Mouse (Mus musculus) hindbrain, embryonic 12.5 days (tissue): ENCODE data around the gene Dbp. TPM values are rescaled to one million over a fixed set of nuclear protein-coding genes. Genes with fewer than 3 reads are reported as not detected.

Source experiments
- ATAC-seq: fragments of 200-750 bp; cut with Nextera tagmentation; 2 replicates; pipeline ENCODE4 v1.8.0; 2017; ENCODE audit warnings: moderate TSS enrichment; ENCODE audit not compliant: low FRiP score
- H3K27ac ChIP-seq: fragments of 300-500 bp; sonication (generic); 2 replicates; pipeline ENCODE4 v1.5.1; 2016; ENCODE audit warnings: mild to moderate bottlenecking
- H3K27me3 ChIP-seq: fragments of 300-500 bp; sonication (generic); 2 replicates; pipeline ENCODE4 v1.6.1; 2016; ENCODE audit warnings: mild to moderate bottlenecking
- H3K36me3 ChIP-seq: fragments of 300-500 bp; sonication (generic); 2 replicates; pipeline ENCODE4 v1.6.1; 2016; ENCODE audit warnings: mild to moderate bottlenecking
- H3K4me1 ChIP-seq: fragments of 300-500 bp; sonication (generic); 2 replicates; pipeline ENCODE4 v1.6.1; 2016
- H3K4me2 ChIP-seq: fragments of 300-500 bp; sonication (generic); replicated peaks from 2 replicates; pipeline ENCODE4 v1.6.1; 2016; ENCODE audit warnings: mild to moderate bottlenecking
- H3K4me3 ChIP-seq: fragments of 300-500 bp; sonication (generic); 2 replicates; pipeline ENCODE4 v1.5.1; 2016; ENCODE audit warnings: mild to moderate bottlenecking
- H3K9ac ChIP-seq: fragments of 300-500 bp; sonication (generic); 2 replicates; pipeline ENCODE4 v1.6.1; 2016; ENCODE audit warnings: mild to moderate bottlenecking, moderate library complexity
- H3K9me3 ChIP-seq: fragments of 300-500 bp; sonication (generic); replicated peaks from 2 replicates; pipeline ENCODE4 v1.6.1; 2016; ENCODE audit warnings: mild to moderate bottlenecking
- WGBS: fragments of 180-500 bp; shearing (Covaris S2); methylation state at CpG from one replicate; pipeline ENCODE4 v1.1.7; 2016; 5-methylcytosine and 5-hydroxymethylcytosine counted together
- polyA plus RNA-seq: library from polyadenylated mRNA; unstranded; fragments of >200 nt; fragmentation: Nextera tagmentation; extraction: Ambion mirVana; gene quantifications from 2 replicates; pipeline ENCODE4 v1.2.1, GENCODE M21; 2016

Gene Dbp
- polyA plus RNA-seq, 1 experiment from 2014 or later, result 5.3 TPM

GRCm38 (mm10) chr7:45707375-45707967, 2.6 kb downstream of the Dbp start:
- peak overlapping the region; percentile 49 for H3K27ac ChIP-seq
- H3K9ac ChIP-seq, result peak overlapping the region; percentile 36; the same call in 1 of the 2 replicates
- H3K36me3 ChIP-seq, result peaks cover 23% of the 10 kb centered on the region
- peak overlapping the region; percentile 55 for H3K4me3 ChIP-seq
- H3K27me3 ChIP-seq, result no peaks in the 10 kb centered on the region; the same call in 1 of the 2 replicates
- H3K9me3 ChIP-seq, result no peaks in the 10 kb centered on the region
- WGBS, result under 1% methylated on average over 27 of the region's 27 CpGs
- H3K4me2 ChIP-seq, result peak overlapping the region; percentile 94
- peaks cover 66% of the 10 kb centered on the region for H3K4me1 ChIP-seq
- no peak for ATAC-seq

- peaks cover 60% of the 10 kb centered on the region for H3K4me1 ChIP-seq
- peak overlapping the region; percentile 49 for H3K27ac ChIP-seq
- peak overlapping the region; percentile 94 for H3K4me2 ChIP-seq
- H3K9me3 ChIP-seq, result no peaks in the 10 kb centered on the region
- H3K27me3 ChIP-seq, result no peaks in the 10 kb centered on the region
- WGBS, result 47% methylated on average over 13 of the region's 13 CpGs
- peaks cover 31% of the 10 kb centered on the region for H3K36me3 ChIP-seq
- no peak overlapping the region for H3K9ac ChIP-seq
- H3K4me3 ChIP-seq, result no peak overlapping the region
- ATAC-seq, result no peak
These were observed 3.4 kb downstream of the Dbp start for GRCm38 (mm10) chr7:45708221-45708761.

DNA sequence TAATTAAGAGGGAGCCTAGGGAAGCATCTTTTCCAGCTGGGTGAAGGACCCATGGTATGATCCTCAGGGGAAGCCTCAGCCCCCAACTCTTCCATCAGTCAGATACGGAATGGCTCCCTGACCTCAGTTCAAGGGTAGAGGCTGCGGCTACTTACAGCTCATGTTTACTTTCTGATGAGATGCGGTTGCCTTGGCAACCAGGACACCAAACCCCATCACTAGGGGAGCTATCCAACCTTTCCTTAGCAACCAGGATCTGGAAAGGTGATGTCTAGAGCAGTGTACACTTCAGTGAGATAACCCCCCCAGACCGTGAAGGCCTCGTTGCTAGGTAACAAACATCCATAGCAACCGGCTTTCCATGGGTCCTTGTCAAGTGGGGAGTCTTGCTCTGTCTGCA, 4.1 kb downstream of the Dbp start:
- peaks cover 55% of the 10 kb centered on the region for H3K4me1 ChIP-seq
- H3K27ac ChIP-seq, result peak overlapping the region; percentile 69
- H3K27me3 ChIP-seq, result no peaks in the 10 kb centered on the region
- no peaks in the 10 kb centered on the region for H3K9me3 ChIP-seq
- H3K36me3 ChIP-seq, result peaks cover 35% of the 10 kb centered on the region
- H3K9ac ChIP-seq, result no peak overlapping the region
- no peak overlapping the region for H3K4me3 ChIP-seq
- H3K4me2 ChIP-seq, result peak overlapping the region; percentile 94; the same call in 1 of the 2 replicates
- WGBS, result 32% methylated on average over 6 of the region's 6 CpGs
- ATAC-seq, result 0 out of 2 replicates have a peak, but pooled peaks have one; percentile 2

DNA sequence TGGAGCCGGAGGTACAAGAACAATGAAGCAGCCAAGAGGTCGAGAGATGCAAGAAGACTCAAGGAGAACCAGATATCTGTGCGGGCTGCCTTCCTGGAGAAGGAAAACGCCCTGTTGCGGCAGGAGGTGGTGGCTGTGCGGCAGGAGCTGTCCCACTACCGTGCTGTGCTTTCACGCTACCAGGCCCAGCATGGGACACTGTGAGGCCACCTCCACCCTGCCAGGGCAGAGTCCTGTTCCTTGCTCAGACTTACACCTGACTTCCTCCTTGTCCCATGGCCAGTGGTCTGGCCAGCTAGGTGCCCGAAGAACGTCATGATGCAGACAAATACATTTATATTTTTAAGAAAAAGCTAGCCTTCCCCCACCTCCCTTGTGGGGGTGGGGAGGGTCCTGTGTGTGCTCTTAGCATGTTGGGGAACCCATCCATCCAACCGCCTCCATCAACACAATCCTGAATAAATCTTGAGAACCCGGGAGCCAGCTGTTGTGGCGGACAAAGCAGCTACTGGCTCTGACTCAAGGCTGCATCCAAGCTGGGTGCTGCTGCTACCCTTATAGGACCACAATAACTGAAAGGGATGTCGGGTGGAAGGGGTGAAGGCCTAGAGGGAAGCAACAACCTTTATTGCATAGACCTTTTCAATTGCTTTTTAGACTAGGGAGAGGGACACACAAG, 4.9 kb downstream of the Dbp start:
- Histone ChIP-seq H3K4me1 (peaks cover 63% of the 10 kb centered on the region), H3K4me2 (peak overlapping the region; percentile 16; the same call in 1 of the 2 replicates), H3K27ac (peak overlapping the region; percentile 69)

GRCm38 (mm10) chr7:45710477-45711191, 5.7 kb downstream of the Dbp start:
- no peaks in the 10 kb centered on the region for H3K27me3 ChIP-seq
- H3K4me1 ChIP-seq, result peaks cover 61% of the 10 kb centered on the region
- no peaks in the 10 kb centered on the region for H3K9me3 ChIP-seq
- H3K27ac ChIP-seq, result 0 out of 2 replicates have a peak overlapping the region, but pooled peaks have one; percentile 69
- ATAC-seq, result no peak
- H3K4me3 ChIP-seq, result no peak overlapping the region
- no peak overlapping the region for H3K9ac ChIP-seq
- H3K4me2 ChIP-seq, result no peak overlapping the region
- H3K36me3 ChIP-seq, result peaks cover 35% of the 10 kb centered on the region
- 94% methylated on average over 20 of the region's 20 CpGs for WGBS

More for the DNA sequence above, 4.9 kb downstream of the Dbp start:
- H3K9ac ChIP-seq, result no peak overlapping the region; the same call in 1 of the 2 replicates
- H3K27me3 ChIP-seq, result no peaks in the 10 kb centered on the region
- no peak overlapping the region for H3K4me3 ChIP-seq
- ATAC-seq, result no peak
- no peaks in the 10 kb centered on the region for H3K9me3 ChIP-seq
- peaks cover 35% of the 10 kb centered on the region for H3K36me3 ChIP-seq
- 63% methylated on average over 14 of the region's 14 CpGs for WGBS

DNA sequence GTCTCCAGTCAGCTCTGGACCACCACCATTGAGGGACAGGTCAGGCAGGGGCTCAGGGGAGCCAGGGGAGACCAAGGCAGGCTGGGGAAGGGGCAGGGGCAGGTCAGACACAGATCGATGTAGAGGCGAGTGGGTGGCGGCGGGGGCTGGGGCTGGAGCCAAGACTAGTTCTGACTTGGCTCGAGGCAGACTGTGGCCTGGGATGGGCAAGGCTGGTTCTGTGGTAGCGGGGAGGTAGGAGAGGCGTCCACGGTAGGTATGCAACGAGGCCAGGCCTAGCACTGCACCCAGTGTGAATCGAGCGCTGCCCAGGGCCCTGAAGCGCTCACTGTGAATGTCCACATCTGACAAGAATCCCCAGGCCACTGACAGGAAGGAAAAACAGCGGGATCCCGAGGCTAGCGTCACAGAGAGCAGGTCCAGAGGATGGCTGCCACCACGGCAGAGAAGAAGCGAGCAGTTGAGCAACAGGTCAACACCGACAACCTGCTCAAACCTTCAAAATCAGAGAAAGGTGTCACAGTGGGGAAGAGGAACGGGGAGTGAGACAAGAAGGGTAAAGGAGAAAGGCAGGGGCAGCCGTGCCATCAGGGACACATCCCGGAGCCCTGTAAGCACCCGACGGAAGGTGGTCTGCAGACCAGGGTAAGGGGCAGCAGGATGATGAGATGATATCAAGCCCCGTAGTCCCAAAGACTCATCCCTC, 6.6 kb downstream of the Dbp start:
- H3K9ac ChIP-seq, result no peak overlapping the region
- 90% methylated on average over 24 of the region's 24 CpGs for WGBS
- H3K9me3 ChIP-seq, result no peaks in the 10 kb centered on the region
- no peak overlapping the region for H3K4me2 ChIP-seq
- no peaks in the 10 kb centered on the region for H3K27me3 ChIP-seq
- peaks cover 61% of the 10 kb centered on the region for H3K4me1 ChIP-seq
- no peak for ATAC-seq
- no peak overlapping the region for H3K4me3 ChIP-seq
- H3K27ac ChIP-seq, result no peak overlapping the region
- peaks cover 35% of the 10 kb centered on the region for H3K36me3 ChIP-seq

DNA sequence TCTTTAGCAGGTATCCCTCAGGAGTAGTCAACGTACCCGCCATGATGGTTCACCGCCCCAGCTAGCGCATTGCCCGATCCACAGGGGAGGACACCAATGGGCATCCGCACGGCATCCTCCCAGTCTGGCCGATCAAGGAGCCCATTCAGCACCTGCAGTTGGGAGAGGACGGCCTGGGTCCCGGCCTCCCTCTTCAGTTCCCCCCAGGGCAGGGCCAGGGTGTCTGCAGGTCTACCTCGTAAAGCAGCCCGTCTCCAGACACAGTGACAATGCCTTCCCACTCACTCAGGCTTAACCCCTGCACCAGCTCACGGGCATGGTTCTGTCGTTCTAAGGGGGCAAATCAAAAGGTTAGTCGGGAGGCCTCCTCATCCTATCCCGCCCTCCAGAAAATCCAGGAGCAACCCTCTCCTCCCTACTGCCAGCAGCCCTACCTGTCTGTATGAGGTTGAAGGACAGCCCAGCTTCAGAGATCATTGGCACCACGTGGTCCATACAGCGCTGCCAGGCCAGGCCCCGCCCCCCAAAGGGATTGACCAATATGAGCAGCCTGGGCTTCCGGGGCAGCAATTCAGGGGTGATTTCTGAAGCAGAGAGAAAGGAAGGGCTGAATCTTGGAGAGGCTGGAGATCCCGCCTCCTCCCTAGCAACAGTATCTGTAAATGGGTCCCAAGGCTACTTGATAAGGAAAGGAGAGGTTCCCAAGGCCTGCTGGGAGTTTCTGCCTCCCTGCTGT, 7.3 kb downstream of the Dbp start:
- Histone ChIP-seq H3K9me3 (no peaks in the 10 kb centered on the region), H3K4me1 (peaks cover 61% of the 10 kb centered on the region), H3K4me3 (no peak overlapping the region), H3K27ac (no peak overlapping the region), H3K4me2 (no peak overlapping the region), H3K27me3 (no peaks in the 10 kb centered on the region), H3K9ac (no peak overlapping the region), H3K36me3 (peaks cover 35% of the 10 kb centered on the region)
- no peak for ATAC-seq
- WGBS, result 89% methylated on average over 21 of the region's 21 CpGs

DNA sequence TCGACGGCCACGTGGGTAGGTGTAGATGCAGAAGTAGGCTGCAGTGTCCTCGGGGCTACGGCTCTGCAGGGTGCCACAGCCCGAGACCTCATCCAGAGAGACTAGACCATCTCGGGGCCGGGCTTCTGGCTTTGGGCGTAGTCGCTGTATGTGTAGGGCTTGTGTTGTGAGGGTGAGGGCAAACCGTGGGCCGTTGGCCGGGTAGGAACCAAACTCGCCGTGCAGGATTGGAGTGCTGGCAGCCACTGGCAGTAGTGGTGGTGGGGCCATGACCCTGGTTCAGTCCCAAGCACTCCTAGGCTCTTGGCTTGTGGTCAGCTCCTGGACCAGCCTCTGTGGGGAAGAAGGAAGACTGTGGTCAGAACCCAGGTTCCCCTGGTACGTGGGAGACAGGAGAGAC, 8.5 kb downstream of the Dbp start:
- ATAC-seq, result no peak
- H3K36me3 ChIP-seq, result peaks cover 35% of the 10 kb centered on the region
- WGBS, result 94% methylated on average over 16 of the region's 16 CpGs
- H3K4me3 ChIP-seq, result no peak overlapping the region
- H3K27me3 ChIP-seq, result no peaks in the 10 kb centered on the region
- peaks cover 50% of the 10 kb centered on the region for H3K4me1 ChIP-seq
- H3K9ac ChIP-seq, result no peak overlapping the region
- no peak overlapping the region for H3K27ac ChIP-seq
- no peak overlapping the region for H3K4me2 ChIP-seq
- H3K9me3 ChIP-seq, result no peaks in the 10 kb centered on the region

DNA sequence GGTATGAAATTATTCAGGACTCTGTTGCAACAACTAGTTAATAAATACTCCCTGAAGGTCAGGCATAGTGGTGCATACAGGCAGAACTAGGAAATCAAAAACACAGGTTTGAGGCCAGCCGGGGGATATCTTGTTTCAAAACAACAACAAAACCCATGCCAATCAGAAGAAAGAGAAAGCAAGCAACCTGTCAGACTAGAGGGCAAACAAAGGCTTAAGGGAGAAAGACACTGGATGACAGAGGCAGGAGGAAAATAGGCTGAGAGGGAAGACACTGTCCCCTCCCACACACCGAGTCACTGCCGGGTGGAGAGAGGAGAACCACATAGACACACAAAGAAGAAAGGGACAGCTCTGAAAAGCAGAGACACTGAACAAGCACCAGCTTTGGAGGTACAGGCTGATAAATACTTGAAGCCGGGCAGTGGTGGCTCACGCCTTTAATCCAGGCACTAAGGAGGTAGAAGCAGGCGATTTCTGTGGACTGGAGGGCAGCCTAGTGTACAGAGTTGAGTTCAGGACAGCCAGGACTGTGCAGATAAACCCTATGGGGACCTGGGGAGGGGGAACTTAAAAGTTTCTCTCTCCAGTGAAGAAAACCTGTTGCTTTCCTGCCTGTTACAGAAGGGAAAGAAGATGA, 9.1 kb downstream of the Dbp start:
- peak overlapping the region; percentile 93 for H3K4me2 ChIP-seq
- WGBS, result 78% methylated on average over 6 of the region's 6 CpGs
- peak overlapping the region; percentile 78 for H3K9ac ChIP-seq
- no peak for ATAC-seq
- H3K36me3 ChIP-seq, result peaks cover 35% of the 10 kb centered on the region
- H3K27ac ChIP-seq, result no peak overlapping the region
- H3K27me3 ChIP-seq, result no peaks in the 10 kb centered on the region
- H3K4me1 ChIP-seq, result peaks cover 49% of the 10 kb centered on the region
- no peaks in the 10 kb centered on the region for H3K9me3 ChIP-seq
- H3K4me3 ChIP-seq, result peak overlapping the region; percentile 87

DNA sequence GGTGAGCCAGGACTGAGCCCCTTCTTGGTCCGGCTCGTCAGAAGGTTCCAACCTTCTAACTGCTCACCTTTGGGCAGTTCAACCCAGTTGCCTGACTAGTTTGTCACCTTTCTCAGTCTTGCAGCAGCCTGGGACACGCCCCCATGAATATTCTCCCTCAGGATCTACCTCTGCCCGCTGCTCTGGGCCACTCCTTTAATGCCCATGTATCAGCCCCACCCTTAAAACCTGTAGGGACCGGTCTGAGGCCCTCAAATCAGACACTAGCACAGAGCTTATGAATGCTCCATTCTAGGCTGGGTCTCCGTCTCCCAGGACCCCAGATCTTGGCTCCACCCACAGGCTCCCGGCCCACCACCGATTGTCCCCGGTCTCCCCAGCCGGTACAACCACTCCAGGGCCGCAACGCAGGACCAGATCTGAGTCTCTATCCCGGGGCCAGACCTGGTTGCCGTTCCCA, 9.8 kb downstream of the Dbp start:
- peak overlapping the region; percentile 70 for H3K27ac ChIP-seq
- WGBS, result 11% methylated on average over 14 of the region's 14 CpGs
- no peaks in the 10 kb centered on the region for H3K9me3 ChIP-seq
- H3K4me1 ChIP-seq, result peaks cover 49% of the 10 kb centered on the region
- H3K9ac ChIP-seq, result peak overlapping the region; percentile 78
- H3K27me3 ChIP-seq, result no peaks in the 10 kb centered on the region
- ATAC-seq, result peak; percentile 64; the same call in 1 of the 2 replicates
- peaks cover 40% of the 10 kb centered on the region for H3K36me3 ChIP-seq
- H3K4me3 ChIP-seq, result peak overlapping the region; percentile 87
- H3K4me2 ChIP-seq, result peak overlapping the region; percentile 93
